Mouse (Mus musculus) layer of hippocampus, postnatal 25 days (tissue): ENCODE measurements around the gene Gm43191. TPM values are rescaled to one million over a fixed set of nuclear protein-coding genes. Genes with fewer than 3 reads are reported as not detected.

Experiments used
- DNase-seq, 2 experiments: peaks; one replicate each; pipeline ENCODE4 v3.0.0; 2022; ENCODE audit warnings: mixed read lengths in 2 of 2, low spot score in 1 of 2; ENCODE audit errors: extremely low spot score in 1 of 2
- total RNA-seq, 2 experiments: library from RNA; stranded (reverse); gene quantifications; 2 replicates each; pipeline ENCODE4 v1.2.3; 2021

Gene Gm43191
- total RNA-seq, 2 experiments from 2014 or later = not detected

- no peak for DNase-seq
Measured at GRCm38 (mm10) chr3:116634091-116634490, 47.0 kb downstream of the Gm43191 start.

- DNase-seq = no peak
Measured at GRCm38 (mm10) chr3:116632971-116633370, 48.1 kb downstream of the Gm43191 start.

GRCm38 (mm10) chr3:116631459-116631858 lies 49.6 kb downstream of the Gm43191 start:
- no peak for DNase-seq

GRCm38 (mm10) chr3:116622641-116623040 lies 58.4 kb downstream of the Gm43191 start:
- DNase-seq = no peak

- no peak for DNase-seq
Measured at GRCm38 (mm10) chr3:116620636-116621370, 60.3 kb downstream of the Gm43191 start.

- no peak for DNase-seq
Measured at GRCm38 (mm10) chr3:116618855-116619254, 62.2 kb downstream of the Gm43191 start.

- no peak for DNase-seq
Measured at GRCm38 (mm10) chr3:116615318-116616068, 65.6 kb downstream of the Gm43191 start.

GRCm38 (mm10) chr3:116614295-116614892 lies 66.7 kb downstream of the Gm43191 start, which contains the start of gene Trmt13:
TSS of gene Trmt13 (minus strand) at chr3:116614587.
- DNase-seq = no peak

GRCm38 (mm10) chr3:116604570-116604969 lies 76.5 kb downstream of the Gm43191 start:
- DNase-seq = no peak

- no peak for DNase-seq
Measured at GRCm38 (mm10) chr3:116601781-116602180, 79.3 kb downstream of the Gm43191 start.

GRCm38 (mm10) chr3:116601005-116601404 lies 80.1 kb downstream of the Gm43191 start:
- no peak for DNase-seq

- DNase-seq = no peak
Measured at GRCm38 (mm10) chr3:116599705-116600104, 81.4 kb downstream of the Gm43191 start.

- DNase-seq = no peak
Measured at GRCm38 (mm10) chr3:116595603-116595991, 85.5 kb downstream of the Gm43191 start.

GRCm38 (mm10) chr3:116594728-116595602 lies 86.1 kb downstream of the Gm43191 start, which contains the start of gene Sass6:
TSS of gene Sass6 (plus strand) at chr3:116594982.
- DNase-seq = peak; percentile 94 to 99

GRCm38 (mm10) chr3:116594076-116594727 lies 86.9 kb downstream of the Gm43191 start:
- no peak for DNase-seq

Other genes starting within 250 kb of the Gm43191 start
- gene Rtca, start 173.1 kb downstream of the Gm43191 start, total RNA-seq = 10 to 100 TPM; 54.2 to 55.8 TPM
- gene Dbt, start 168.2 kb downstream of the Gm43191 start, total RNA-seq = 10 to 100 TPM; 20.7 to 23.4 TPM
- gene Lrrc39, start 118.3 kb downstream of the Gm43191 start, total RNA-seq = under 1 TPM in 1 of 2 experiments, not detected in 1; 0.12 TPM
- gene Sass6, start 86.3 kb downstream of the Gm43191 start, total RNA-seq = 10 to 100 TPM in 1 of 2 experiments, 1 to 10 TPM in 1; 7.9 to 10.5 TPM
- 10 to 100 TPM; 13.8 to 17.8 TPM for gene Trmt13, start 66.7 kb downstream of the Gm43191 start, total RNA-seq
- 10 to 100 TPM; 59.0 to 62.6 TPM for gene Mfsd14a, start 18.6 kb downstream of the Gm43191 start, total RNA-seq
- gene Slc35a3, start 31.6 kb upstream of the Gm43191 start, total RNA-seq = 10 to 100 TPM; 14.6 to 16.5 TPM
- gene Agl, start 126.9 kb upstream of the Gm43191 start, total RNA-seq = 10 to 100 TPM; 26.2 to 29.3 TPM
- gene Frrs1, start 178.2 kb upstream of the Gm43191 start, total RNA-seq = under 1 TPM; 0.84 to 0.89 TPM